Mouse (Mus musculus) liver, adult 2 months (tissue): ENCODE results near the gene Sfrp2. TPM values are rescaled to one million over a fixed set of nuclear protein-coding genes. Genes with fewer than 3 reads are reported as not detected.

Experiments
- DNase-seq: peaks from one replicate; pipeline ENCODE4 v3.0.0-alpha.2; 2011; ENCODE audit warnings: low read depth, low spot score; ENCODE audit errors: extremely low read depth
- H3K27ac ChIP-seq: fragments of 200-500 bp; replicated peaks from 2 replicates; pipeline ENCODE4 v1.5.1; 2012; ENCODE audit warnings: low read depth, mild to moderate bottlenecking, control low read depth, inconsistent platforms, low read length; ENCODE audit not compliant: insufficient read depth
- H3K27me3 ChIP-seq: fragments of 200-500 bp; 2 replicates; pipeline ENCODE4 v1.6.1; 2012; ENCODE audit warnings: mild to moderate bottlenecking, moderate library complexity, low read length, inconsistent platforms; ENCODE audit not compliant: control insufficient read depth, insufficient read depth
- H3K36me3 ChIP-seq: fragments of 200-500 bp; 2 replicates; pipeline ENCODE4 v1.6.1; 2012; ENCODE audit warnings: low read length, inconsistent platforms; ENCODE audit not compliant: control insufficient read depth, insufficient read depth
- H3K4me1 ChIP-seq: fragments of 200-500 bp; 2 replicates; pipeline ENCODE4 v1.6.1; 2011; ENCODE audit warnings: low read length; ENCODE audit not compliant: control insufficient read depth, insufficient read depth
- H3K4me3 ChIP-seq: fragments of 200-500 bp; 2 replicates; pipeline ENCODE4 v1.5.1; 2011; ENCODE audit warnings: low read depth, mild to moderate bottlenecking, control low read depth, low read length, moderate library complexity; ENCODE audit not compliant: insufficient read depth
- H3K79me2 ChIP-seq: fragments of 200-500 bp; 2 replicates; pipeline ENCODE4 v1.6.1; 2012; ENCODE audit warnings: inconsistent platforms, mild to moderate bottlenecking, low read length, moderate library complexity; ENCODE audit not compliant: control insufficient read depth, insufficient read depth
- H3K9ac ChIP-seq: fragments of 200-500 bp; 2 replicates; pipeline ENCODE4 v1.6.1; 2012; ENCODE audit warnings: low read depth, mild to moderate bottlenecking, control low read depth, inconsistent platforms, low read length
- CTCF ChIP-seq: fragments of 200-500 bp; IDR thresholded peaks from 2 replicates; pipeline ENCODE4 v1.5.1; 2011; ENCODE audit warnings: low read depth, low read length, control low read depth
- POLR2A ChIP-seq: fragments of 200-500 bp; IDR thresholded peaks from 2 replicates; pipeline ENCODE4 v1.6.1; 2011; ENCODE audit warnings: low read length, control low read depth; ENCODE audit not compliant: insufficient read depth; ENCODE audit errors: extremely low read depth
- WGBS: fragments of 180-500 bp; shearing (Covaris S2); methylation state at CpG from one replicate; pipeline ENCODE4 v1.1.7; 2018; 5-methylcytosine and 5-hydroxymethylcytosine counted together
- polyA plus RNA-seq: library from polyadenylated mRNA; depleted of rRNA; stranded (reverse); fragments of >200 nt; gene quantifications from 2 replicates; pipeline ENCODE4 v1.2.3, GENCODE M21; 2012; rRNA removed
- total RNA-seq: library from RNA; depleted of rRNA; stranded (reverse); fragments of >200 nt; gene quantifications from 2 replicates; pipeline ENCODE4 v1.2.3, GENCODE M21; 2014; rRNA removed

Gene Sfrp2
- total RNA-seq (0.27 TPM in 1 of 2 replicates, not detected in the other), polyA plus RNA-seq (0.22 TPM in 1 of 2 replicates, not detected in the other)

DNA sequence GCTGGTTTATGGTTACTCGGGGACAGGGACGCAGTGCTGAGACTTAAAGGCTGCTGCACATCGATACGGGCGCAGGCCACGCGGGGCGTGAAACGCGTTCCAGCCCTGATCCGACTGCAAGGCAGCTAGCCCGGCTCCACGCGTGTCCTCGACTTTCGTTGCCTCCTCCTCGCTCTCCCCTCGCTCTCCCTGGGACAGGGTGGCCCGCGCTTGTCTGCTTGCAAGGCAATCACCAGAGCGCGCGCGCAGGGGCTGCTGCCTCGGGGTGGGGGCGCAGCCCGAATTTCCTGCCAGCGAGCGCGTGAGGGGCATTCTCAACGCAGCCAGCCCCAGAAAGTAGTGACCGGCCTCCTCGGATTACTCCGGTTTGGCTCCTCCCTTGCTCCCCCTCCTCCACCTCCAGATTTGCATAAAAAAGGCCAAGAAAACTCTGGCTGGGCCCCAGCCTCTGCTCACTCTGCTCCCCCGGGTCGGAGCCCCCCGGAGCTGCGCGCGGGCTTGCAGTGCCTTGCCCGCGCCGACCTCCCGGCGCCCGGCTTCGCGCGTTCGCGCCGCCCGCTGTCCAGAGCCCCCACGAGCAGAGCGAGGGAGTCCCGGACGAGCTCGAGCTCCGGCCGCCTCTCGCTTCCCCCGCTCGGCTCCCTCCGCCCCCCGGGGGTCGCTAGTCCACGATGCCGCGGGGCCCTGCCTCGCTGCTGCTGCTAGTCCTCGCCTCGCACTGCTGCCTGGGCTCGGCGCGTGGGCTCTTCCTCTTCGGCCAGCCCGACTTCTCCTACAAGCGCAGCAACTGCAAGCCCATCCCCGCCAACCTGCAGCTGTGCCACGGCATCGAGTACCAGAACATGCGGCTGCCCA, at the start of gene Sfrp2:
Sfrp2 (plus strand) TSS at position 451 of the 855 bp plus-strand sequence.
- Histone ChIP-seq H3K79me2 (no peaks in the 10 kb centered on the region), H3K27me3 (peaks cover 13% of the 10 kb centered on the region), H3K27ac (no peak within 1 kb of the TSS), H3K36me3 (no peaks in the 10 kb centered on the region), H3K4me1 (peaks cover 2% of the 10 kb centered on the region), H3K9ac (no peak within 1 kb of the TSS), H3K4me3 (no peak within 1 kb of the TSS; the same call in 1 of the 2 replicates)
- no peak for DNase-seq
- TF ChIP-seq CTCF (no peak), POLR2A (no peak)
- 1% methylated on average over 82 of the region's 82 CpGs for WGBS

- no peaks in the 10 kb centered on the region for H3K79me2 ChIP-seq
- no peak overlapping the region for H3K4me3 ChIP-seq
- WGBS: 37% methylated on average over 7 of the region's 7 CpGs
- DNase-seq: no peak
- H3K4me1 ChIP-seq: no peaks in the 10 kb centered on the region
- TF ChIP-seq POLR2A (no peak), CTCF (no peak)
- H3K36me3 ChIP-seq: no peaks in the 10 kb centered on the region
- no peak overlapping the region for H3K9ac ChIP-seq
- no peaks in the 10 kb centered on the region for H3K27me3 ChIP-seq
- H3K27ac ChIP-seq: no peak overlapping the region
These were observed 48.4 kb upstream of the Sfrp2 start for GRCm38 (mm10) chr3:83717643-83718231.

DNA sequence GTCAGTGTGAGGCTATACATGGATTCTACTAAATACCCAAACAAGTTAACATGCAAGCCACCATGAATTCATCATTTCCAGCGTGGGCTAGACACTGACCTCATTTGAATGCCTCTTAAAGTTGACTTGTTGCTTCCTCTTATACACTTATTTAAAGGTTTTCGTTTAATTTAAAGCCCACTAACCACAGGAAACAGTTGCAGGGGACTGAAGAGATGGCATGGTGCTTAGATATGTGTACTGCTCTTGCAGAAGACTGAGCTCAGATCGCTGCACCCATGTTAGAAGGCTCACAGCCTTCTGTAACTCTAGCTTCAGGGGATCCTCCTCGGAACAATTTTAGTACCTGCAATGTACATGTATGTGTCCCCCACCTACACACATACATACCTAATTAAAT, 47.5 kb upstream of the Sfrp2 start:
- DNase-seq: no peak
- H3K4me3 ChIP-seq: no peak overlapping the region
- H3K9ac ChIP-seq: no peak overlapping the region
- H3K36me3 ChIP-seq: no peaks in the 10 kb centered on the region
- 80% methylated on average over 4 of the region's 4 CpGs for WGBS
- H3K27ac ChIP-seq: no peak overlapping the region
- no peaks in the 10 kb centered on the region for H3K27me3 ChIP-seq
- TF ChIP-seq POLR2A (no peak), CTCF (no peak)
- no peaks in the 10 kb centered on the region for H3K79me2 ChIP-seq
- H3K4me1 ChIP-seq: no peaks in the 10 kb centered on the region

DNA sequence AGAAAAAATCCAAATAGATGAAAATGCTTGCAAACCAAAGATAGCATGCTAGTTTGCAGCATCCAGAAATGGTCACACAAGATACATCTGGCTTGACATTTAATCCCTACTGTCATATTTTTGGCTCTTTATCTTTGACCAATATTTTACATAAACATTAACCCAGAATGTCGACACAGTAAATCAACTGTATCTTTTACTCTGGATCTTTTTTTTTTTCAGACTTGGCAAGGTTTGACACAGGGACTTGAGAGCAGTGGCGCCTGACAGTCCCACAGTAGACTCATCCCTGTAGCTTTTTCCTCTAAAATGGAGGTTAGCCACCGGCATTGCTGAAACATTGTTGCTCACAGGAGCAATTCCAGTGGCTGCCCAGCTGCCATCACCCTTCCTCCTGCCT, 37.9 kb upstream of the Sfrp2 start:
- Histone ChIP-seq H3K27me3 (no peaks in the 10 kb centered on the region), H3K79me2 (no peaks in the 10 kb centered on the region), H3K4me3 (no peak overlapping the region), H3K4me1 (peaks cover 4% of the 10 kb centered on the region; the same call in 1 of the 2 replicates), H3K36me3 (no peaks in the 10 kb centered on the region), H3K27ac (no peak overlapping the region), H3K9ac (no peak overlapping the region)
- DNase-seq: peak; percentile 53
- TF ChIP-seq CTCF: no peak
- no peak for TF ChIP-seq POLR2A
- WGBS: 37% methylated on average over 3 of the region's 3 CpGs

DNA sequence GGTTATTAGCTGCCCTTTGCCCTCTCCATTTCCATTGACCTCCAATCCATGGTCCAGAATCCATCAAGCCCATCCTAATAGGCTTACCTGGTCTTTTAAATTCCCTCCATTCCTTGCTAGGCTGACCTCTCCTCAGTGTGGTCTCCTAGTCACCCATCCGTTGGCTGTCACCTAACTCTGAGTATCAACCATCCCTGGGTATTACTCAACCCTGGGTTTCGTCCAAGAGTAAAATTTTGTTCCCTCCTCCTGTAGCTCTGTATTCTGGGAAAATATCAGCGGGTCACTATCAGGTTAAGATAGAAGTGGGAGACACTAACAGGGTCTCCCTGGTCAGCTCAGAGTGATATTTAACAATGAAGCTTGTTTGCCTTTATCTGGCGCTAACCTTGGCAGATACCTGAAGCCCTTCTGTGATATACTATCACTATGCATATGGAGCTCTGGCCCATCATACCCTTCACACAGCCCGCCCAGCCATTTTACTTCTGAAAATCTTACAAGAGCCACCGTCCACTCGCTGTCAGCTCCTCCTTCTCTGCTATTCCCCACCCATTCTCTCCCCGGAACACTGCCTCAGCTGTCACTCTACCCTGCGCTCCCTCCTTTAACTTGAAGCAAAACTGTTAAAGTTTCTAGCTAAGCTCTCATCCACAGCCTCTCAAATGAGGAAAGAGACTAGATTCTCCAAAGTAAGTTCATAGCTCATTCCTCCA, 37.3 kb upstream of the Sfrp2 start:
- H3K4me3 ChIP-seq: no peak overlapping the region
- no peaks in the 10 kb centered on the region for H3K27me3 ChIP-seq
- H3K27ac ChIP-seq: no peak overlapping the region
- no peaks in the 10 kb centered on the region for H3K79me2 ChIP-seq
- H3K36me3 ChIP-seq: no peaks in the 10 kb centered on the region
- 73% methylated on average over 9 of the region's 9 CpGs for WGBS
- H3K4me1 ChIP-seq: peaks cover 4% of the 10 kb centered on the region; the same call in 1 of the 2 replicates
- no peak overlapping the region for H3K9ac ChIP-seq
- no peak for TF ChIP-seq CTCF
- no peak for TF ChIP-seq POLR2A
- DNase-seq: peak; percentile 39
